Mouse (Mus musculus): ENCODE results near the gene Card11.

DNA sequence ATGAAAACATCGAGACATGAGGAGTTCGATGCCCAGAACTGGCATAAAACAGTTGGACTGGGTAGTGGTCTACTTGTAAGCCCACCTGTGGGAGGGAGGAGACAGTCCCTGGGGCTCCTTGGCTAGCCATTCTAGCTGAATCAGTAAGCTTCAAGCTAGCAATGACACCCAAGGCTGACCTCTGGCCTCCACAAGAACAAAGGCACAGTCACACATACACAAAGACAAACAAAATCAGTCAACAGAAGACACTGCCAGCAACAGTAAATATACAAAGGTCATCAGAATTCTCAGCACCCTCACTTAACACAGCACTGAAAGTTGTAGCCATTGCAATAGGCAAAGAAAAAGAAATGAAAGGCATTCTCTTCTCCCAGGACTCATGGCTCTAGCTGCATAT, 177.0 kb downstream of the Card11 start:
- TF ChIP-seq POLR2A (IDR thresholded peaks at IDR 0.05; ENCODE audit: low read depth, low read length) = no peak
- TF ChIP-seq CTCF (IDR thresholded peaks at IDR 0.05; ENCODE audit: extremely low read depth, insufficient read depth, insufficient read length, insufficient replicate concordance) = no peak
